Mouse (Mus musculus): Measurements from ENCODE around the gene Sema3g.
A peak's percentile ranks its signal among the peaks of the same experiment; 100 is the strongest.

The Sema3g gene

DNA sequence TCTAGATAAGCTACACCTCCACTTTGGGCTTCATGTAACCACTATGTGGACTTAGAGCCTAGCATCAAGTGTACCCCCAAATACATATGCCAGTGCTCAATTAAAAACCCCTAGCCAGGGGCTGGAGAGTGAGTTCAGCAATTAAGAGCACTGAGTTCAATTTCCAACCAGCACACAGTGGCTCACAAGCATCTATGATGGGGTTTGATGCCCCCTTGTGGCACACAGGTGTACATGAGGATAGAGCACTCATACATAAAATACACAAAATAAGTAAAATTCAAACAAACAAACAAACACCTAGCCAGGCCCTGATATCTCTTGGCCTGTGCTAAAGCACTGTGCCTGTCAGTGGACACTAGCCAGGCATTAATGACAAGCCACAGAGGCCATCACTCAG lies 21.7 kb upstream of the Sema3g start:
- no peak for DNase-seq (ENCODE audit: low read depth, low spot score)

GRCm38 (mm10) chr14:31197547-31198516 lies 19.8 kb upstream of the Sema3g start:
- no peak for DNase-seq (ENCODE audit: low read depth, low spot score)

DNA sequence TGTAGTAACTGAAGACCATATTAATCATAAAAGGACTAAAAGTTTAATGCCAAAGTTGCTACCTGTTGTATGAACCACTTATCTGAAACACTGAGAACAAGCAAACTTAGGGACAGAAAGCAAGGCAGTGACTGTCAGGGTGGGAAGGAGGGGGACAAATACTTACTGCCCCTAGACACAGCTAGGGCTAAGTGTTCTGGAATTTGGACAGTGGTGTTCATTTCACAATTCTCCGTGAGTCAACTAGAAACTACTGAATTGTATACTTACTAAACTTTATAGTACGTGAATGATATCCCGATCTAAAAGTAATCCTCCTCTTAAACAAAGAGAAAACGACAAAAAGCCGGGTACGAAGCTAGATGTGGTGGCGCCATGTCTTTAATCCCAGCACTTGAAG lies 18.1 kb upstream of the Sema3g start:
- DNase-seq (ENCODE audit: low read depth, low spot score) = no peak

GRCm38 (mm10) chr14:31200038-31200437 lies 17.6 kb upstream of the Sema3g start:
- no peak for DNase-seq (ENCODE audit: low read depth, low spot score)

DNA sequence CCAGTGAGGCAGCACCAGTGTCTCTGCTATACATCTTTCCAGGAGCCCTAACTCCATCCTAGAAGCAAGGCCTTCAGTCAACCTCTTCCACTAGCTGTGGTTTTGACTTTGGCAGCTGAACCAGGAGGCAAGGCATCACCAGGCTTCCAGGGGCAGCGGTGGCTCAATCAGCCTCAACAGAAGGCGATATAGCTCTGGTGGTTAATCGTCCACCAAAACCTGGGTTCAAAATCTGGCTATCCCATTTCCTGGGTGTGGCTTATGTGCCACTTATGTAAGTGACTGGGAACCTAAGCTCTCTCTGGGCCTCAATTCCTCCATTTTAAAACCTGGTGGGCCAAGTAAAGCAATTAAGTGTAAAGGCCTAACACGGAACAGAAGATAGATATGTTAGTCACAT lies 12.8 kb upstream of the Sema3g start:
- no peak for DNase-seq (ENCODE audit: low read depth, low spot score)

GRCm38 (mm10) chr14:31205244-31205561 lies 12.5 kb upstream of the Sema3g start:
- no peak for DNase-seq (ENCODE audit: low read depth, low spot score)

- peak; percentile 46 for DNase-seq (ENCODE audit: low read depth, low spot score)
Observed at GRCm38 (mm10) chr14:31205562-31206467, 11.8 kb upstream of the Sema3g start.

- DNase-seq (ENCODE audit: low read depth, low spot score) = peak; percentile 89
Observed at GRCm38 (mm10) chr14:31206472-31206981, 11.1 kb upstream of the Sema3g start.

DNA sequence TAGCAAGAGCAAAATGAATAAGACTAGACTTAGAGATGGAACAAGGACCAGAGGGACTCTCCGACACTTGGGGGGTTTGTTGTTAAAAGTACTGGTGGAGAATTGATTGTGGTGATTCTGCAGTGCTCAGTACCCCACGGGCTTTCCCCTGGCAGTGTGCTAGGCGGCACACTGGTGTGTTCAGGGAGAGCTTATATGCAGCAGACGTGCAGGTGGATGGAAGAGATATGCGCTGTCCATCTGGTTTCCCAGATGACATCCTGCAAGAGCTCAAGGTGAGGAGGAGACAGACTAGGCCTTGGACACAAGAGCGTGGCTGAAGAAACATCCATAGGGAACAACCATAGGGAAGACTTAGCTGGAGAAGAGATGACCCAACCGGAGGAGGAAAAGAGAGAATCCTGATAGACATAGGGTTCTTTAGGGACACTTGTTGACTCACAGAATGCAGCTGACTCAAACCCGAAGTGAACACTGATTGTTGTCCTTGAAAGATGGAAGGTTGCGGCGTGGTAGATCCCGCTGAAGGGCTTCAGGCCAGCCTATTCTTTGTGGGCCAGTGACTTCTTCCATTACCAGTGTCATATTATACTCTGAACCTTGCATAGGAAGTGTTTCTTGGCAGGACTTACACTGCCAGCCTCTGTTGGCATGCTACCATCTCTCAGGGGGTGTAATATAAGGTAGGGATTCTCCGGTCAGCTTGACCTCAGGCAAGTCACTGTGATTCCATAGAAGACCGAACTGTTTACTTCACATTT lies 10.4 kb upstream of the Sema3g start:
- DNase-seq (ENCODE audit: low read depth, low spot score) = no peak

GRCm38 (mm10) chr14:31208084-31208483 lies 9.6 kb upstream of the Sema3g start, which contains the start of gene Tnnc1:
TSS of gene Tnnc1 (plus strand) at chr14:31208312.
- no peak for DNase-seq (ENCODE audit: low read depth, low spot score)

DNA sequence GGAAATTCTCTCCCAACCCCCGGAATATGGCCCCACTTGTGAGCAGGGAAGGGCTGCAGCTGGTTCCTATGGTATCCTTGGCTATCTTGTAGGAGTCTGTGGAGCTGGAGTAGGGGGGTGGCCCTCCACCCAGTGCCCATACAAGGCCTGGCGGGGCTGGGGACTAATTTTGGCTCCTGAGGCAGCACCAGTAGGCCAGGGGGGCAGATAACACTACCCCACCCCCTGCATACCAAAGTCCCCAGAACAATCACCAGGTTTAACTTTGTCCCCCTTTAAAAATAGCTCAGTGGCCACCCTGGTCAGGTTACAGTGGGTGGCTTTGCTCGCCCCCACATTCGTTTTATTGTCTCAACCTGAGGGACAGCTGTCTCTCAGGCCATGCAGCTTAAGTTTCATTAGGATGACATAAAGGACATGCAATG lies 8.5 kb upstream of the Sema3g start:
- no peak for DNase-seq (ENCODE audit: low read depth, low spot score)

- DNase-seq (ENCODE audit: low read depth, low spot score) = no peak
Observed at GRCm38 (mm10) chr14:31211854-31212253, 5.8 kb upstream of the Sema3g start.

GRCm38 (mm10) chr14:31212499-31212898 lies 5.2 kb upstream of the Sema3g start:
- DNase-seq (ENCODE audit: low read depth, low spot score) = no peak

DNA sequence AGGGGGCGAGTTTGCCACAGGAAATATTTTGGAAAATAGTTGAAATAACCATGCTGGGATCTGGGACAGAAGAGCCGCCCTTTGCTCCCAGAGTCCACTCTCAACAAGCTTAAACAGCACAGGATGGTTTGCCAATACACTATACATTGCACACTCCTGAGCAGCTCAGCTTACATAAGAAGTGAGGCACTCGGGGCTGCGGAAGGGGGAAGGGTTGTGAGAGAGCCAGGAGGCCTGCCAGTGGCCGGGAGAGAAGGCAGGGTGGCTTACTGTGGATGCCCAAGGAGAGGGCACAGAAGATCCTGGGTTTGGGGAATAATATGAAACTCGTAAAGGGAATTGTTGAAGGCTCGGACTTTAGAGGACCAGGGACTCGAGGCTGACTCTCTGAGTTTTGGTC lies 3.8 kb upstream of the Sema3g start:
- DNase-seq (ENCODE audit: low read depth, low spot score) = no peak

DNA sequence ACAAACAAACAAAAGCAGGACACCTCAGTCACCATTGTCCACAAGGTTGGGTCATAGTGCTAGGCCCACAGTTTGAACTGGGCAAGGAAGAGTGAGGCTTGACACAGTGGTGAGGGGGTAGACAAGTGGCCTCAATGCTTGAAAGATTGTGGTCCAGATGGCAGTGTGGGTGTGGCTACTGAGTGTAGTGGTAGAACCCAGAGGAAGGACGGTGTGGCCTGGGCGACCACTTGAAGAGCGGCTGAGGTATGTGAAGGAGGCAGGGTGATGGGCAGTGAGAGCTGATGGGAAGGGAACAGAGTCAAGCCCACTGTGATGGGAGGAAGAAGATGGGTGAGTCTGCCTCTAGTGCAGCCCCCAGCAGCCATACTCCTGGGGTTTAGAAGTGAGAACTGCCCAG lies 3.0 kb upstream of the Sema3g start:
- no peak for DNase-seq (ENCODE audit: low read depth, low spot score)

- DNase-seq (ENCODE audit: low read depth, low spot score) = peak; percentile 67
Observed at GRCm38 (mm10) chr14:31215157-31216002, 2.3 kb upstream of the Sema3g start.

DNA sequence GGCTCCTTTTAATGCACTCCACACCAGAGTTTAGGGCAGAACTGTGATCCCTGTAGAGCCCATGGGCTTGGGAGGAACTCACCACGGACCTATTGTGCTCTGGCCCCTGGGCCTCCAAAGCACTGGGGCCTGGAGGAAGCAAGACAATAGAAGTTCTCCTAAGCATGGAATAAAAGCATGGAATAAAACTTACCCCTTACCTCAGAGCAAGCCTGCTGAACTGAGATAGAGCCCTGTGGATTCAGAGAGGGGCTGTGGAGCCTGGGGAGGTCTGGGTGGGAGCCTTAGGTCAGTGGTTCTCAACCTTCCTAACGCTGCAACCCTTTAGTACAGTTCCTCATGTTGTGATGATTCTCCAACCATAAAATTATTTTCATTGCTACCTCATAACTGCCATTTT lies 814 bp upstream of the Sema3g start, which contains the start of gene Nisch:
TSS of gene Nisch (minus strand) at position 101 of the 400 bp plus-strand sequence.
- DNase-seq (ENCODE audit: low read depth, low spot score) = no peak

DNA sequence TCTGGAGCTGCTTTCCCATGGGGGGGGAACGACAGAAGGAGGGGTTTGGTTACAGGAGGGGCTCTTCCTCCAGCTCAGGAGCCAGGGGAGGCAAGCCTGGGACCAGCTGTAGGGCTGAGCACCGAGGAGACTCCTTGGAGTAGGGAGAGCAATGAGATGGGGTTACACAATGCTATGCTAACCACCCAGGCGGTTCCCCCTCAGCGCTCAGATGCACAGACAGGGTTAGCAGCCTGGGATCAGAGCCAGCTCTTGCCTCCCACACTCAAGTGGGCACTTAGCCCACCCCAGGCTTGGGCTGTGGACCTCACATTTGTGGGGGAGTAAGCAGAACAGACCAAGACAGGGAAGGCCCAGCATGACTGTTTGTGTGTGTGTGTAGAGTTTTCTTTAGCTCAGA lies 9.3 kb downstream of the Sema3g start:
- DNase-seq (ENCODE audit: low read depth, low spot score) = no peak

DNA sequence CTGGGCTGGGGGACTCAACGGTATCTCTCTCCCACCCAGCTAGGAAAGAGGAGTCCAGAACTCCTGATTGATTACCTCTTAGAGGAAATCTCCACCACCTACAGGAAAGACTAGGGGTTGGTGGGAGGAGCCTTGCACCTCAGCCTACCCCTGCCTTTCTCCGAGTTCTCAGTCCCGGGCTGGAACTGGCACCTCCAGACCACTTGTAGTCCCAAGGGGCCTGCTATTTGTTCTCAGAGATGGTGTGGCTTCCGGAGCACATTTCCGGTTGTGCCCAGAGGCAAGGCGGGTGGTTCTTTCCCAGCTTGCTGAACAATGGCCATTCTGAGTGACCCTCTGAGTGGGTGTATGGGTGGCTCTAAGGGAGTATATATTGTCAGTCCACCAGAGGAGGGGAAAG lies 10.6 kb downstream of the Sema3g start:
- no peak for DNase-seq (ENCODE audit: low read depth, low spot score)

DNA sequence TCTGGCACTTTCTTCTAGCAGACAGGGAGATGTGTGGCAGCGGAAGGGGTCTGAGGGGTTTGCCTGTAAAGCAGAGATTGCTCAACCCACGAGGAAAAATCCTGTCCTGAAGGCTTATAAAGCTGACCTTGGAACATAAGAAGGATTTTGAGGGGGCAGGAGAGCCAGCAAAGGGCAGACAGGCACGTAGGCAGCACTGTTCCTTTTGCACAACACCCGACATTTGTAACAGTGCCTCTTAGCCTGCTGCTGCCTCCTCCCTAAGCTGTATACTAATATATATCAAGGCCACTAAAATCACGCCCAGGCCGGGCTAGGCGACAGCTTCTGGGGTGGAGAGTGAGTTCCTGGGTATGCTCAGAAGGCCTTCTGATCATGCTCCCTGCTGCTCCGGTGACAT lies 12.8 kb downstream of the Sema3g start:
- DNase-seq (ENCODE audit: low read depth, low spot score) = no peak

Data from forelimb bud, embryonic 11.5 days (tissue).